Mouse (Mus musculus): ENCODE results near the gene 4930558K02Rik. TPM values are rescaled to one million over a fixed set of nuclear protein-coding genes. Genes with fewer than 3 reads are reported as not detected.

Gene 4930558K02Rik
- under 1 TPM in 1 of 2 experiments, not detected in 1; 0.29 TPM for total RNA-seq (2021)
- long read RNA-seq, experiment 1: 0 reads
- long read RNA-seq, experiment 2: 0 reads

DNA sequence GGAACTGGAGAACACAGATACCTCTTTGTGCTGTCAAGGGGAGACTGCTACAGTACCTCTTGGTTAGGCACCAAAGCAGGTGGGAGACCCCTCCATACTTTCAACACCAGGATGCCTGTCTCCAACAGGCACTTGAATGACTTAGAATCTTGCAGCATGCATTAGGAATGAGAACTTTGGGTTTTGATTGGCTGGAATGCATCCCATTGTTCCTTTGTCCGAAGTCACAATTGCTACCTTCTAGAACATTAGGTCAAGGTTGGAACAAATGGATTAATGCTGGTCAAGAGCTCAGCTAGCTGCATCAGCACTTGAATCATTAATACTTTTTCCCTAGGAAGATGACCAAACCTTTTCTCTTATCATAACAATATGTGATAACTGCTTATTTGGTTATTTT lies at the start of gene 4930558K02Rik:
Gene 4930558K02Rik (minus strand): TSS at position 101 of the 400 bp plus-strand sequence.
- no peak for DNase-seq (ENCODE audit: low spot score in 2 of 2)

DNA sequence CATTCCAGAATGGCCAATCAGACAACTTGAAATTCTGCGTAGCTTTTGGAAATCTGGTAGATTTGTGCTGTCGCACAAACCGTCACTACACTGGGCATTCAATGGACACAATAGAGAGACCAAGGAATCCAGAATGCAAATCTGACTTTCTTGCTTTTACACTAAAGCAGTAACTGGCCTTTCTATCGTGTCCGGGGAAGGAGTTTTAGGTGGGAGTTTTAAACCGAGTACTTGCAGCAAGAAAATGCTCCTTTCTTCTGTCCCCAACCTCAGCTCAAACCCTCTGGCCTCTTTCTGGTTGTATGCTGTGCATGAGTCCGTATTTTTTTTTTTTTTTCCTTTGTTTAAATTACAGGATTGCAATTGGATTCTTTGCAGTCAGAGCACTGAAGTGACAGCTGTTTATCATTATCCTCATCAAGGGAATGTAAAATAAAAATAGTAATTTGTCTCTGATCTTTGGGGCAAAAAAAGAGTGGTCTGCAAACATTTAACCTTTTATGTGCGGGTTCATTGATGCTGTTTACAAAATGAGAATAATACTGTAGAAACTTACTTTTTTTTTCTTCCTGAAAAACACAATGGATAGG lies 44.3 kb upstream of the 4930558K02Rik start:
- DNase-seq (ENCODE audit: low spot score in 2 of 2): no peak

- DNase-seq (ENCODE audit: low spot score in 2 of 2): no peak
Measured at GRCm38 (mm10) chr1:162020766-162021165, 41.3 kb upstream of the 4930558K02Rik start.

DNA sequence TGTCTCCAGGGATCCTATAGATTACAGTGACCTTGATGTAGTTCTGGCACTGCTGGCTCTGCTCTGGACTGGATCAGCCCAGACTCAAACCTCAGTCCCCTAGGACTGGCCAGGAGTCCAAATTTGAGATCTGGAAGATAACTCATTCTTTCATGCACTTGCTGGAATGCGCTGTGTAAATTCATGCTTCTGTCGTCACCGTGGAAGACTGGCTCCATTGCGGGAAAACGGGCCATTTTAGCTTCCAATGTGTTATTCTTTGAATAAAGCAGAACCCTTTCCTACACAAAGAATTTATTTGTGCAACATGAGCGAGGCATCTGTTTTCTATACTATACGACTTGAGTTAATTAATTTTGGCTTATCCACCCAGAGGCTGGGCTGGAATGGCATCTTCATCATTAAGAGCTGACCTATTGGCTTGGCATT lies 40.9 kb upstream of the 4930558K02Rik start:
- no peak for DNase-seq (ENCODE audit: low spot score in 2 of 2)

- DNase-seq (ENCODE audit: low spot score in 2 of 2): no peak
Measured at GRCm38 (mm10) chr1:162018601-162018977, 39.2 kb upstream of the 4930558K02Rik start.

- DNase-seq (ENCODE audit: low spot score in 2 of 2): no peak
Measured at GRCm38 (mm10) chr1:162017975-162018600, 38.7 kb upstream of the 4930558K02Rik start.

- no peak for DNase-seq (ENCODE audit: low spot score in 2 of 2)
Measured at GRCm38 (mm10) chr1:162016982-162017381, 37.5 kb upstream of the 4930558K02Rik start.

DNA sequence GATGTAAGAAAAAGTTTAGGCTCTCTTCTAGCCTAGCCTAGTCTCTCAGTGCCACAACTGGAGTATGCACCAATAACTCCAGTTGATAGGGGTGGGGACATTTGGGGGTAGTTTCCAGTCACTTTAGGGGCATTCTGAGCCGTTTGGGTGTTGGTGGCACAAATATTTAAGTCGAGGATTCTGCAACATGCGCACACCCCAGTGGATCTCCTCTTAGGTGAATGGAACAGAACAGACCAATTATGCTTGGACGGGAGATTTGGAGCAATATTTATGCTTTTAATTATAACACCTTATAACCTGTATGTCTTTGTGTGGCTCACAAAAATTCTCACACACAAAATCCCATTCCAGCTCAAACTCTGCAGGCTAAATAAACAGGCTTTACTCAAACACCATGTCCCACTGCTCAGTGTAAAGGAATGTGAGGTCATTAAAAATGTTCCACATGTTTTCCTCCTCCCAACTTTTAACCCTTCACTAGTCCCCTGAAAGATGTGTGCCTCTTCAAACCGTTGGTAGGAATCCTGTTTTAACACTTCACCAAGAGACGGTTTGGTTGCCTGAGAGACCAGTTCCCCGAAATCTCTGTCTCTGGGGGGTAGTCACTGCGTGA lies 35.9 kb upstream of the 4930558K02Rik start:
- DNase-seq (ENCODE audit: low spot score in 2 of 2): no peak

- no peak for DNase-seq (ENCODE audit: low spot score in 2 of 2)
Measured at GRCm38 (mm10) chr1:162013561-162013960, 34.1 kb upstream of the 4930558K02Rik start.

DNA sequence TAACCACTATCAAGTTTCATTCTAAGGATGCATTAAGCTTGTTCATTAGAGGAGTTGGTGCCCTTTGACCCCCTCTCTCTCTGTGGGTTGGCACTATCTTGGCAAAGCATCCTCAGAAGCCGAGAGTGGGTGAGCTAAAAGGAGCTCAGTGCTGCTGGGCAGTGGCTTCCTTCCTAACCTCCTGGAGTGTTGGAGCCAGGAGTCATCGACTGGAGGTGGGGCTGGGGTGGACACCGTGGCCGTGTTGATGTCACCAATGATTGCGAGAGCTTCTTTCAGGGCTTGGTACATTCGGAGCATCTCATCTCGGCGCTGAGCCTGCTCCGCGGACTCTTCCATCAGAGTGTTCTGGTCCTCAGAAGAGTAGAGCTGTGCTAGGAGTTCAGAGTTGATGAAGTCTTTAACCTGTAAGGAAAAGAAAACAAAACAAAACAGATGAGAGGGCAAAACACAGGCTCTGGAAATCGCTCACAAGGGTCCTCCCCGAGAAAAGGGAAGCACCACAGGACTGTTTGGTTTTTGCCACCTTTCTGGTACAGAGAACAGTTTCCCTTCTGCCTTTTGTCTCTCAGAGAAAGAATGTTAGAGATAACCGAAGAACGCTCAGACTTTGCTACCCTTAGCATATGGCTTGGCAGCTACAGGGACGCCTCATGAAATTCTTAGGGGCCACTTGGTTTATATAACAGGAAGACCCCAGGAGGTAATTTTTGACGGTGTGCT lies 32.2 kb upstream of the 4930558K02Rik start:
- DNase-seq (ENCODE audit: low spot score in 2 of 2): no peak

DNA sequence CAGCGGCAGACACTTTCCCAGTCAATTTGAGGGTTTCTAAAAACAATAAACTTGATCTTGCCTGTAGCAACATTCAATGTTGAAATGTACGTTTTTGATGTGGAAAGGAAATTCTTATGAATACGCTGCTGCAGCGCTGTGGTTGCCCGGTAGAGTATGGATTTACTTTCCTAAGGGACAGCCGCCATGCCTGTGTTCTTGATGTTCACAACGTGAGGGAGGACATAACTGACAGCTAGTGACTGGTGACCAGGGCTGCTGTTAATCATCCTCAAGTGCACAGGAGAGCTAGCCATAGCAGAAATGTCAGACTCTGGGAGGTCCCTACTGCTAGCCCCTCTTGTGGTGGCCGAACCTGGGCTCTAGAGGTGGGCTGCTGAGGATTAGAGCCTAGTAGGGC lies 29.6 kb upstream of the 4930558K02Rik start:
- DNase-seq (ENCODE audit: low spot score in 2 of 2): no peak

- no peak for DNase-seq (ENCODE audit: low spot score in 2 of 2)
Measured at GRCm38 (mm10) chr1:162008631-162009067, 29.2 kb upstream of the 4930558K02Rik start.

GRCm38 (mm10) chr1:162008208-162008607 lies 28.8 kb upstream of the 4930558K02Rik start:
- DNase-seq (ENCODE audit: low spot score in 2 of 2): no peak

- DNase-seq (ENCODE audit: low spot score in 2 of 2): no peak
Measured at GRCm38 (mm10) chr1:162006109-162006508, 26.7 kb upstream of the 4930558K02Rik start.

DNA sequence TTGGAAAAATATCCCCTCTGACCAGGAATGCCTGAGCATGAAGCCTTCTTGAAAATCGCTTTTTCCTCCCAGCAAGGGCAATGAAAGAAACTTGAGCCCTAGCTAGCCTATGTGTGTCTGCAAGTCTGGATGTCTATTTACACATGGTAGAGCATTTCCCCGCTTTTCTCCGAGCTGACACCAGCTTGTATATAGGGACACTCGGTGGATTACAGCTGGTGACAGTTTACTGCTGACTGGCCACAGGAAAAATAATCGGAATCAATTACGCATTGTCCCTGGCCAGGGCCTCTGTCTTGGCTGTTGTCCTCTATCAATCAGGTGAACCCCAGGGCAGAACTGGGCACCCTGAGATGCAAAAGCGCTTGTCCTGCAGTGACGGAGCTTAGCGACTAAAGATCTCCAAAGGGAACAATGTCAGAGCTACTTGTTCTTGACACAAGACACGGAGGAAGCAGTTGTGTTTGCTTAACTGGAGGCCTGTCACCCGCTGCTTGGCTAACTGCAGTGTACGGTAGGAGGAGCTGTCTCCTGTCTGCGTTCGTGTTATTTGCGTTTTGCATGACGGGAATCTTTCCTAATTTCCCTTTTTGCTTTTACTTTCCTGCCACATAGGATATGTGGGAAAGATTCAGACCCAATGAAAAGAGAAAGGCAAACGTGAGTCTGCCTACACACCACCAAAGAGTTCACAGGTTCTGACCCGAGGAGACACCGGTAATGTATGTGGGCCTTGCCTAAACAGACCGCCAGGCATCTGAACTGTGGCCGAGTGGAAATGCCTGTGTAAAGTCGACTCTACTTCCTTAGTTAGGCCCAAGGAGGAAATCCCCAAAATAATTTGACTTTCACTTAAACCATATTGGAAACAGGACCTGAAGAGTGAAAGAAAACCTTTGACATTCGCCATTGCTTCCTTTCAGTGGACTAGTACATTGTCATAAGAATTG lies 25.7 kb upstream of the 4930558K02Rik start:
- DNase-seq (ENCODE audit: low spot score in 2 of 2): peak in 1 of 2 experiments; percentile 56

DNA sequence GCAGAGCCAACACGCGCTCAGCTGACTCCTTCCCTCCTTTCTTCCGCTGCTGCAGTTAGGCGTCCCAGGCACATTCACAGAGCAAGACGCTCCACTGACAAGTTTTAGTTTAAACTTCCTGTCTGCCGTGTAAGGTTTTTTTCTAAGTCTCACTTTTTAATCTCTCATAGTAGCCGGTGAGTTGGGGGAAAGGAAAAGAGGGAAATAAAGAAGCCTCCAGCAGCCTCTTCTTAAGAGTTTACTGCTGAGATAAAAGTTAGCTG lies 25.0 kb upstream of the 4930558K02Rik start:
- DNase-seq (ENCODE audit: low spot score in 2 of 2): no peak

DNA sequence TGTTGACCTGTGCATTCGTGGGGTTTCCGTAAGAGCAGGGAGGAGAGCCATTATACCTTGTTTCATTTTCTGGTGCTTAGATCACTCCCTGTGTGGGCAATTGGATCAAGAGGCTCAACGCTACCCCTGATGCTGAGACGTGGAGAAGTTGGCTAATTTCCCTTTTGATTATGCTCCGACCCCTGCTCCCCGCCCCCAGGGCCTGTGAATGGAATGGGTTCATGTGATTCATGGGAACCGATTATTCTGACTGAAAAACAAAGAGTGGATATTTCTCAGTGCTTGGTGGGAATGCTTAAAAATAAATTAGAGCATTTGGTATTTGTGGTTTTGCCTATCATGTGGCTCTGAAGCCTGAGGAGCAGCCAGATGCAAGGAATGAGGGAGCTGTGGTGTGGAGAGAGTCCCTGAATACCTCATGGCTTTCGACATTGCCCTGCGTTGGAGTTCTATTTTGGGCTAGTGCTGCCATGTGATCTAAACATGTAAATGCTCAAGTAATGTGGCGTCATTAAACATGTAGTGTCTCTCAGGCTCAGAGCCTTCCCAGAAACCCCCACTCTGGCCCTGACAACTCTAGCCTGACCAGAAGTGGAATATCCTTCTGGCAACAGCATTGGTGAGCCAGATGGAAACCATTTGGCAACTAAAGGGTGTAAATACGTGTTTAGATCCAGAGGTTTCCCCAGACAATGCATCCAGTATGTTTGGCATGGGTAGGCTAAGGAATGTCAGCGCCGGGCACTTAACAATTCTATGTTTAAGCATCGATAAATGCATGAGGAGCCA lies 24.5 kb upstream of the 4930558K02Rik start:
- no peak for DNase-seq (ENCODE audit: low spot score in 2 of 2)

DNA sequence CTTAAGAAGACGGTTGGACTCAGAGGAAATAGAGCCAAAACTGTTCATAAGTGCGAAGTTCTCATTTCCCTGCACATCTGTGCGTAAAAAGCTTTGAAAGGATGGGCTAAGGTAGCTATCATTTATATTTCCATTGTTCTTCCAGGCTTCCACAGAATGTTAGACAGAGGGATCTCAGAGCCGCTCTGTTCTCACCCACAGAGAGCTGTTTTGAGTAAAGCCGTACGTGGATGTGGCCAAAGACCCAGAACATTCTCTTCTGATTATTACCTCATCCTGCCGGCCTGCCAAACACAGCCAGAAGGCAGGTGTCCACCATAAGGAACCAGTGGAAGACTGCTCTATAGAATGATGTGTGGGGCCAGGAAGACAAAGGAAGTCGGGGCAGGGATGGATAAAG lies 21.9 kb upstream of the 4930558K02Rik start:
- no peak for DNase-seq (ENCODE audit: low spot score in 2 of 2)

DNA sequence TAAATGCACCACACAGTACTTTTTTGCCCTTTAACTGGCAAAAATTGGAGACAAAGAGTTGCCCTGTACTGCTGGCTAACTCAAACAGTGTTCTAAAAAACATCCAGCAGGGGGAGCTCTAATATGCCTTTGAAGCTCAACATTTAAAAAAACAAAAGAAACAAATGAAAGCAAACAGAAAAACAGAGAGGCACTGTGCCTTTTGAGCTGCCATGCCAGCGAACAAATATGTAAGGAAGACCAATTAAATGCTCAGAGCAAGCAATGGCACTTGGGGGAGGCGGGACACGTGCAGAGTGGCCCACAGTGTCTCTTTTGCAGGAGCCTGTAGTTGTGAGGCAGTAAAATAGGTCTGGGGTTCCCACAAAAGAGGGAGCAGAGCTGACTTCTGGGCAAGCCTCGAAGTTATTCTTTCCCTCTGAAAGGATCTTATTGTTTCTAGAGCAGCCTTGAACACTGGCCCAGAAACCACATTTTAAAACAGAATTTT lies 20.5 kb upstream of the 4930558K02Rik start:
- DNase-seq (ENCODE audit: low spot score in 2 of 2): peak; percentile 30 to 45

- no peak for DNase-seq (ENCODE audit: low spot score in 2 of 2)
Measured at GRCm38 (mm10) chr1:161999338-161999737, 19.9 kb upstream of the 4930558K02Rik start.
